Mouse (Mus musculus) kidney, adult 2 months (tissue): ENCODE results near the gene Thoc3. TPM values are rescaled to one million over a fixed set of nuclear protein-coding genes. Genes with fewer than 3 reads are reported as not detected.
"Not testable (repeated sequence)": the region's sequence is repeated elsewhere in the genome, so short reads cannot be mapped to it uniquely, and the experiment has no call there.

Source experiments
- DNase-seq: peaks from one replicate; pipeline ENCODE4 v3.0.0; 2021
- H3K27ac ChIP-seq: fragments of 200-500 bp; 2 replicates; pipeline ENCODE4 v1.5.1; 2012; ENCODE audit warnings: low read depth, low read length, control low read depth, inconsistent platforms; ENCODE audit not compliant: insufficient read depth
- H3K27me3 ChIP-seq: fragments of 200-500 bp; replicated peaks from 2 replicates; pipeline ENCODE4 v1.6.1; 2012; ENCODE audit warnings: mild to moderate bottlenecking, moderate library complexity, low read length, inconsistent platforms; ENCODE audit not compliant: control insufficient read depth, insufficient read depth
- H3K36me3 ChIP-seq: fragments of 200-500 bp; 2 replicates; pipeline ENCODE4 v1.6.1; 2012; ENCODE audit warnings: mild to moderate bottlenecking, moderate library complexity, low read length, inconsistent platforms; ENCODE audit not compliant: control insufficient read depth, insufficient read depth
- H3K4me1 ChIP-seq: fragments of 200-500 bp; 2 replicates; pipeline ENCODE4 v1.6.1; 2011; ENCODE audit warnings: low read length; ENCODE audit not compliant: control insufficient read depth, insufficient read depth
- H3K4me3 ChIP-seq: fragments of 200-500 bp; 2 replicates; pipeline ENCODE4 v1.5.1; 2011; ENCODE audit warnings: mild to moderate bottlenecking, low read depth, low read length, control low read depth; ENCODE audit not compliant: insufficient read depth
- CTCF ChIP-seq: fragments of 200-500 bp; conservative IDR thresholded peaks from 2 replicates; pipeline ENCODE4 v1.5.1; 2011; ENCODE audit warnings: low read depth, mild to moderate bottlenecking, control low read depth, low read length, moderate library complexity, mixed read lengths; ENCODE audit not compliant: insufficient read depth, insufficient read length
- POLR2A ChIP-seq: fragments of 200-500 bp; IDR thresholded peaks from one replicate; pipeline ENCODE4 v1.6.1; 2011; ENCODE audit warnings: low read depth, low read length, control low read depth
- WGBS: fragments of 180-500 bp; shearing (Covaris S2); methylation state at CpG from one replicate; pipeline ENCODE4 v1.1.7; 2018; 5-methylcytosine and 5-hydroxymethylcytosine counted together
- polyA plus RNA-seq: library from polyadenylated mRNA; depleted of rRNA; stranded (reverse); fragments of >200 nt; gene quantifications from 2 replicates; pipeline ENCODE4 v1.2.3, GENCODE M21; 2012

The Thoc3 gene
- polyA plus RNA-seq, 1 experiment = 20.3 TPM

GRCm38 (mm10) chr13:54501352-54501751 is 32.7 kb upstream of the Thoc3 start:
- WGBS = 71% methylated on average over 2 of the region's 2 CpGs
- H3K27ac ChIP-seq = no peak overlapping the region

GRCm38 (mm10) chr13:54499551-54499950 is 30.9 kb upstream of the Thoc3 start:
- H3K36me3 ChIP-seq, DNase-seq, H3K4me1 ChIP-seq, H3K4me3 ChIP-seq, H3K27ac ChIP-seq, H3K27me3 ChIP-seq: not testable (repeated sequence)
- WGBS = 93% methylated on average over 7 of the region's 7 CpGs

More at GRCm38 (mm10) chr13:54501352-54501751, 32.7 kb upstream of the Thoc3 start:
- H3K4me1 ChIP-seq = peaks cover 6% of the 10 kb centered on the region; the same call in 1 of the 2 replicates
- TF ChIP-seq POLR2A (no peak), CTCF (no peak)
- no peak overlapping the region for H3K4me3 ChIP-seq
- no peaks in the 10 kb centered on the region for H3K36me3 ChIP-seq
- H3K27me3 ChIP-seq = no peaks in the 10 kb centered on the region
- no peak for DNase-seq

- DNase-seq = no peak
- no peaks in the 10 kb centered on the region for H3K36me3 ChIP-seq
- TF ChIP-seq CTCF = no peak
- TF ChIP-seq POLR2A = no peak
- no peak overlapping the region for H3K27ac ChIP-seq
- no peaks in the 10 kb centered on the region for H3K27me3 ChIP-seq
- H3K4me1 ChIP-seq = no peaks in the 10 kb centered on the region
- H3K4me3 ChIP-seq = no peak overlapping the region
- WGBS = 82% methylated on average over 6 of the region's 6 CpGs
Observed at GRCm38 (mm10) chr13:54491381-54491780, 22.7 kb upstream of the Thoc3 start.

DNA sequence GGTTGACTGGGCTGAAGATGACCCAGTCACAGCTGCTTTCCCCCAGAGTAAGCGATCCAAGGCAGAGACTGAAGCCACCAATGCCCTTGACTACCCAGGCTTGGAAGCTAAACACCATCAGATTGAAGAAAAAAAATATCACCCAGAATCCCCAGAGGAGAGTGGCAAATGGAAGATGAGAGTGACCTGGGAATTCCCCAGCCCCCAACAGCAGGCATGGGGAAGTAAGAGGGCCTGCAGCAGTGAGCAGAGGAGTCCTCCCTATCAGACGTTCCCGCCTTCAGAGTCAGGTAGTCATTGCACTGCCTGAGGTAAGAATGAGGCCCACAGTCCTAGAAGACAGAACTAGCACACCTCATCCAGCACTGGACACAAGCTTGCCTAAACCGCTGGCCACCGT is 21.8 kb upstream of the Thoc3 start:
- DNase-seq = no peak
- Histone ChIP-seq H3K36me3 (no peaks in the 10 kb centered on the region), H3K27me3 (no peaks in the 10 kb centered on the region), H3K4me1 (no peaks in the 10 kb centered on the region), H3K27ac (no peak overlapping the region), H3K4me3 (no peak overlapping the region)
- WGBS = 74% methylated on average over 5 of the region's 5 CpGs
- no peak for TF ChIP-seq CTCF
- TF ChIP-seq POLR2A = no peak

DNA sequence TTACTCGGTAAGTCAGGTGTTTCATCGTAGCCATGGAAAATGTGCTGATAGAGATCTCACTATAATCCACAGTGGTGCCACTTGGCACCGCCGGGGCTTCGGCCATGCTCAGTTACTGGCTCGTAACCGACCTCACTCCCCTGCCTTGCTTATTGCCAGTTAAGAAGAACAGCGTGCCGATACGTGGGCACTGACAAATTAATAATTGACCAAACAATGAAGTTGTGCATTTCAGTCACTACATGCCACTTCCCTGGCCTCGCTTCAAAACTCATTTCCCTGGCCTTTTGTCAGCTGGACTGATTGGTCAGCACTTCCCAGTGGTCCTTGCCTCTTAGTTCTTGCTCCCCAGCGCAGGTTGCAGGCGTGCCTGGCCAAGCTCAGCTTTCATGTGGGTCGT is 12.8 kb upstream of the Thoc3 start:
- TF ChIP-seq POLR2A (no peak), CTCF (no peak)
- WGBS = 34% methylated on average over 14 of the region's 14 CpGs
- Histone ChIP-seq H3K27me3 (no peaks in the 10 kb centered on the region; the same call in 1 of the 2 replicates), H3K4me3 (no peak overlapping the region), H3K36me3 (no peaks in the 10 kb centered on the region), H3K27ac (no peak overlapping the region), H3K4me1 (no peaks in the 10 kb centered on the region; the same call in 1 of the 2 replicates)
- peak; percentile 90 for DNase-seq

GRCm38 (mm10) chr13:54479286-54479685 is 10.6 kb upstream of the Thoc3 start:
- no peak for TF ChIP-seq CTCF
- no peak for TF ChIP-seq POLR2A
- Histone ChIP-seq H3K27ac (no peak overlapping the region), H3K4me3 (no peak overlapping the region), H3K27me3 (no peaks in the 10 kb centered on the region; the same call in 1 of the 2 replicates), H3K36me3 (no peaks in the 10 kb centered on the region), H3K4me1 (no peaks in the 10 kb centered on the region; the same call in 1 of the 2 replicates)
- 56% methylated on average over 3 of the region's 3 CpGs for WGBS
- peak; percentile 28 for DNase-seq

DNA sequence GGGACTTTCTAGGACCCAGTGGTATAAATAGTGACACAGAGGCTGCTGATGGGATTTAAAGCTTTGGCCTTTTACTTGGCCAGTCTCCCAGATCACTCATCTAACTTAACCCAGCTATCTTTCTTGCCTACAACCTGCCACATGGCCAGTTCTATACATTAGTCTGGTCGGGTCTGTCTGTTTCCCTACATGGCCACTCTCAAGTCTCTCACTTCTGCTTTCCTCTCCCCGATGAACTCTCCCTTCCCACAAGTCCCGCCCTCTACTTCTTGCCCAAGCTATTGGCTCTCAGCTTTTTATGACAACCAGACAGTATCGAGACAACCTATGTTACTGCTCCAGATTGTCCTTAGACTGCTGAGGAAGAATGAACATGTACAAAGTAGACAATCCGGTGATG is 7.1 kb upstream of the Thoc3 start:
- no peak overlapping the region for H3K4me3 ChIP-seq
- H3K27me3 ChIP-seq = no peaks in the 10 kb centered on the region
- DNase-seq = no peak
- WGBS = 72% methylated on average over 5 of the region's 5 CpGs
- TF ChIP-seq POLR2A (no peak), CTCF (no peak)
- H3K27ac ChIP-seq = no peak overlapping the region
- H3K4me1 ChIP-seq = no peaks in the 10 kb centered on the region
- H3K36me3 ChIP-seq = no peaks in the 10 kb centered on the region

DNA sequence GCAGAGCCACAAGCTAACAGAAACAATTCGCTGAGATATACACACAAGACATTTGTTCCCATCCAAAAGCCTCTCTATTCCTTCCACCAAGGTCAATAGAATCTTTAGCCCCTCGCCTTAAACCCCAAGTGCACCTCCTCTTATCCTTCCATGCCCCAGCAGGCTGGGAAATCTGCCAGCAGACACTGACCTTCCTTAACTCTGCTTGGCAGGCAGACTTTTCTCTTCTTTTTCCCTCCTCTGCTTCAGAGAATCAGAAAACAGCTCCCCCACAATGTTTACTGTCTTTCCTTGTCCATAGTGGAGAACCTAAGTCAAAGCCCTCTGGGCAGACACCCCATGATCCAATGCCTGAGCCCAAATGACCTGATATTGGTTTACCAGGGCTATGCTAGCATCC is 6.3 kb upstream of the Thoc3 start:
- peak; percentile 34 for DNase-seq

More for the DNA sequence above, 6.3 kb upstream of the Thoc3 start:
- TF ChIP-seq POLR2A = no peak
- no peak for TF ChIP-seq CTCF
- no peaks in the 10 kb centered on the region for H3K4me1 ChIP-seq
- 75% methylated on average over 2 of the region's 2 CpGs for WGBS
- H3K27ac ChIP-seq = no peak overlapping the region
- H3K36me3 ChIP-seq = no peaks in the 10 kb centered on the region
- H3K4me3 ChIP-seq = no peak overlapping the region
- H3K27me3 ChIP-seq = no peaks in the 10 kb centered on the region
